Mouse (Mus musculus) MEL (cell line): ENCODE data around the gene Olfr1261. TPM values are rescaled to one million over a fixed set of nuclear protein-coding genes. Genes with fewer than 3 reads are reported as not detected.

ENCODE experiments used
- DNase-seq: peaks from one replicate; pipeline ENCODE4 v3.0.0; 2011; ENCODE audit warnings: low read depth, low spot score
- H3K27ac ChIP-seq: 2 replicates; pipeline ENCODE4 v1.5.1; 2012; ENCODE audit warnings: low read depth, mild to moderate bottlenecking, control low read depth, low read length, moderate library complexity; ENCODE audit not compliant: control insufficient read depth
- H3K27me3 ChIP-seq, 2 experiments: fragments of 150-350 bp in 1 of 2; sonication (generic) in 1 of 2; 2 replicates each; pipeline ENCODE4 v1.6.1; 2012; ENCODE audit warnings: low read length in 2 of 2, mild to moderate bottlenecking in 2 of 2, improper control_type of control experiment in 1 of 2, moderate library complexity in 1 of 2; ENCODE audit not compliant: insufficient read depth in 2 of 2, control insufficient read depth in 1 of 2
- H3K36me3 ChIP-seq, 2 experiments: 2 replicates each; pipeline ENCODE4 v1.6.1; 2012 to 2014; ENCODE audit warnings: low read length in 2 of 2, improper control_type of control experiment in 1 of 2, inconsistent platforms in 1 of 2, mild to moderate bottlenecking in 1 of 2; ENCODE audit not compliant: insufficient read depth in 2 of 2, control insufficient read depth in 1 of 2
- H3K4me1 ChIP-seq, 2 experiments: fragments of 150-350 bp in 1 of 2; sonication (generic) in 1 of 2; 2 replicates each; pipeline ENCODE4 v1.6.1; 2012; ENCODE audit warnings: low read length in 2 of 2, improper control_type of control experiment in 1 of 2, mild to moderate bottlenecking in 1 of 2; ENCODE audit not compliant: insufficient read depth in 2 of 2, control insufficient read depth in 1 of 2
- H3K4me3 ChIP-seq, 2 experiments: fragments of 150-350 bp in 1 of 2; sonication (generic) in 1 of 2; 2 replicates each; pipeline ENCODE4 v1.5.1; 2012; ENCODE audit warnings: low read depth in 2 of 2, low read length in 2 of 2, mild to moderate bottlenecking in 2 of 2, moderate library complexity in 2 of 2, control low read depth in 1 of 2, improper control_type of control experiment in 1 of 2; ENCODE audit not compliant: control insufficient read depth in 1 of 2, insufficient read depth in 1 of 2
- H3K79me2 ChIP-seq: 2 replicates; pipeline ENCODE4 v1.6.1; 2012; ENCODE audit warnings: mild to moderate bottlenecking, low read length, moderate library complexity; ENCODE audit not compliant: control insufficient read depth, poor library complexity, insufficient read depth
- H3K9ac ChIP-seq: 2 replicates; pipeline ENCODE4 v1.6.1; 2012; ENCODE audit warnings: low read depth, mild to moderate bottlenecking, control low read depth, low read length, moderate library complexity; ENCODE audit not compliant: control insufficient read depth, poor library complexity, severe bottlenecking
- H3K9me3 ChIP-seq: fragments of 150-350 bp; sonication (generic); replicated peaks from 2 replicates; pipeline ENCODE4 v1.6.1; 2012; ENCODE audit warnings: mild to moderate bottlenecking, low read length, improper control_type of control experiment, moderate library complexity; ENCODE audit not compliant: insufficient read depth
- BHLHE40 ChIP-seq: IDR thresholded peaks from 2 replicates; pipeline ENCODE4 v1.6.1; 2012; ENCODE audit warnings: low read depth, mild to moderate bottlenecking, inconsistent platforms, low read length, improper control_type of control experiment, borderline replicate concordance
- E2F4 ChIP-seq: IDR thresholded peaks from 2 replicates; pipeline ENCODE4 v1.6.1; 2011; ENCODE audit warnings: low read depth, low read length, improper control_type of control experiment, borderline replicate concordance
- GABPA ChIP-seq: IDR thresholded peaks from 2 replicates; pipeline ENCODE4 v1.6.1; 2012; ENCODE audit warnings: low read depth, mild to moderate bottlenecking, inconsistent platforms, low read length, improper control_type of control experiment, moderate library complexity
- GATA1 ChIP-seq: IDR thresholded peaks from 2 replicates; pipeline ENCODE4 v1.6.1; 2011; ENCODE audit warnings: low read depth, low read length, improper control_type of control experiment
- JUND ChIP-seq: IDR thresholded peaks from 2 replicates; pipeline ENCODE4 v1.6.1; 2011; ENCODE audit warnings: low read depth, mild to moderate bottlenecking, improper control_type of control experiment, low read length
- MAFK ChIP-seq: IDR thresholded peaks from 2 replicates; pipeline ENCODE4 v1.6.1; 2011; ENCODE audit warnings: low read depth, mild to moderate bottlenecking, low read length, improper control_type of control experiment, borderline replicate concordance
- MAZ ChIP-seq: IDR thresholded peaks from 2 replicates; pipeline ENCODE4 v1.6.1; 2012; ENCODE audit warnings: low read depth, mild to moderate bottlenecking, inconsistent platforms, low read length, improper control_type of control experiment
- MXI1 ChIP-seq: IDR thresholded peaks from 2 replicates; pipeline ENCODE4 v1.6.1; 2011; ENCODE audit warnings: mild to moderate bottlenecking, low read depth, low read length, improper control_type of control experiment
- POLR2A ChIP-seq, 2 experiments: IDR thresholded peaks; 2 replicates each; pipeline ENCODE4 v1.6.1; 2011 to 2012; ENCODE audit warnings: low read length in 2 of 2, mild to moderate bottlenecking in 2 of 2, control low read depth in 1 of 2, improper control_type of control experiment in 1 of 2, low read depth in 1 of 2, moderate library complexity in 1 of 2; ENCODE audit not compliant: control insufficient read depth in 1 of 2, insufficient read depth in 1 of 2, poor library complexity in 1 of 2
- POLR2AphosphoS2 ChIP-seq: IDR thresholded peaks from 2 replicates; pipeline ENCODE4 v1.6.1; 2011; ENCODE audit warnings: low read length, improper control_type of control experiment
- POLR2AphosphoS5 ChIP-seq: IDR thresholded peaks from 2 replicates; pipeline ENCODE4 v1.6.1; 2012; ENCODE audit warnings: low read depth, borderline replicate concordance, mild to moderate bottlenecking, inconsistent platforms, low read length, moderate library complexity, mixed read lengths
- RCOR1 ChIP-seq: IDR thresholded peaks from 2 replicates; pipeline ENCODE4 v1.6.1; 2012; ENCODE audit warnings: low read depth, mild to moderate bottlenecking, inconsistent platforms, low read length, improper control_type of control experiment
- SIN3A ChIP-seq: IDR thresholded peaks from 2 replicates; pipeline ENCODE4 v1.6.1; 2012; ENCODE audit warnings: low read length, improper control_type of control experiment, inconsistent platforms
- SMC3 ChIP-seq: IDR thresholded peaks from 2 replicates; pipeline ENCODE4 v1.6.1; 2011; ENCODE audit warnings: low read depth, low read length, improper control_type of control experiment
- TAL1 ChIP-seq: IDR thresholded peaks from 2 replicates; pipeline ENCODE4 v1.6.1; 2012; ENCODE audit warnings: mild to moderate bottlenecking, inconsistent platforms, low read length, moderate library complexity, mixed read lengths
- TBP ChIP-seq: IDR thresholded peaks from 2 replicates; pipeline ENCODE4 v1.8.0; 2011; ENCODE audit warnings: low read depth, low read length, improper control_type of control experiment
- USF2 ChIP-seq, 2 experiments: IDR thresholded peaks; 2 replicates each; pipeline ENCODE4 v1.6.1; 2011 to 2012; ENCODE audit warnings: improper control_type of control experiment in 2 of 2, low read length in 2 of 2, borderline replicate concordance in 1 of 2, inconsistent platforms in 1 of 2, low read depth in 1 of 2, mild to moderate bottlenecking in 1 of 2; ENCODE audit not compliant: insufficient read depth in 1 of 2
- ZKSCAN1 ChIP-seq: IDR thresholded peaks from 2 replicates; pipeline ENCODE4 v1.6.1; 2012; ENCODE audit warnings: low read depth, mild to moderate bottlenecking, inconsistent platforms, low read length, improper control_type of control experiment, moderate library complexity
- polyA plus RNA-seq, 2 experiments: library from polyadenylated mRNA; stranded (reverse) in 1 of 2; unstranded in 1 of 2; fragments of >175 nt in 1 of 2; fragments of >200 nt in 1 of 2; gene quantifications; 2 replicates each; pipeline versions ENCODE4 v1.2.1 to v1.2.4; 2012; ENCODE audit warnings: low replicate concordance in 2 of 2, low read depth in 1 of 2; ENCODE audit not compliant: insufficient read length in 2 of 2, insufficient read depth in 1 of 2, missing spikeins in 1 of 2
- total RNA-seq: library from RNA; depleted of rRNA; stranded (reverse); fragments of 300-350 nt; gene quantifications from 2 replicates; pipeline ENCODE4 v1.2.3, GENCODE M21; 2012

The Olfr1261 gene
- total and polyA plus RNA-seq, 3 experiments, result not detected

DNA sequence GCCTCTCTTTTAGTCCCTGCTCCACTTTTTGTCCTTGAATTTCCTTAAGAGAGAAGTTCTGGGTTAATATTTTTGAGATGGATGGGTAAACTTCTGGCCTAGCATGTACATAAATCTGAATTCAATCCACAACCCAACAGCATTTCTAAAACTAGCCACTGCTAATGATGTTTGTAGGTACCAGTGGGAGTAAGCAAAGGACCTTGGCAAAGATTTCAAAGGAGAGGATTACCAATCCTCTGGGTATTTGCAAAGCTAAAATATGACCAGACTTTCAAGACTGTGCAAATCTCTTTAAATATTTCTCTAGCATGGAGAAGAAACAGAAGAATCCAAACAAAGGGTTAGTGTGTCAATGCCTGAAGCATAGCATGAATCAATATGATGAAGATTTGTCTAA lies 8.8 kb downstream of the Olfr1261 start, which contains the start of gene Olfr1262:
Gene Olfr1262, plus strand, starts transcription at position 301 of the 400 bp plus-strand sequence.
- no peak within 1 kb of the TSS for H3K4me3 ChIP-seq
- H3K79me2 ChIP-seq, result no peaks in the 10 kb centered on the region
- H3K27me3 ChIP-seq, result no peaks in the 10 kb centered on the region
- no peak within 1 kb of the TSS for H3K9ac ChIP-seq
- H3K27ac ChIP-seq, result no peak within 1 kb of the TSS
- no peaks in the 10 kb centered on the region for H3K36me3 ChIP-seq
- no peak for DNase-seq
- no peaks in the 10 kb centered on the region for H3K9me3 ChIP-seq
- TF ChIP-seq MXI1, result no peak
- TF ChIP-seq ZKSCAN1, result no peak
- no peak for TF ChIP-seq MAFK
- TF ChIP-seq RCOR1, result no peak
- TF ChIP-seq TBP, result no peak
- no peak for TF ChIP-seq GABPA
- no peak for TF ChIP-seq JUND
- TF ChIP-seq GATA1, result no peak
- TF ChIP-seq SMC3, result no peak
- no peak for TF ChIP-seq E2F4
- no peak for TF ChIP-seq TAL1
- TF ChIP-seq POLR2AphosphoS5, result no peak
- TF ChIP-seq POLR2A (IDR thresholded peaks at IDR 0.05; ENCODE audit: control insufficient read depth in 1 of 2, insufficient read depth in 1 of 2, low read depth in 1 of 2, low read length in 2 of 2, poor library complexity in 1 of 2), result no peak
- H3K4me1 ChIP-seq, result no peaks in the 10 kb centered on the region

GRCm38 (mm10) chr2:90011831-90012230 lies 20.8 kb downstream of the Olfr1261 start, which contains the start of gene Olfr1263:
Gene Olfr1263 (plus strand): TSS chr2:90012131.
- H3K36me3 ChIP-seq, result no peaks in the 10 kb centered on the region
- H3K79me2 ChIP-seq, result no peaks in the 10 kb centered on the region
- H3K27ac ChIP-seq, result no peak within 1 kb of the TSS
- H3K9me3 ChIP-seq, result no peaks in the 10 kb centered on the region
- no peaks in the 10 kb centered on the region for H3K27me3 ChIP-seq
- no peaks in the 10 kb centered on the region for H3K4me1 ChIP-seq
- no peak within 1 kb of the TSS for H3K4me3 ChIP-seq
- TF ChIP-seq JUND (no peak), USF2 (IDR thresholded peaks at IDR 0.05; ENCODE audit: borderline replicate concordance in 1 of 2, insufficient read depth in 1 of 2, low read depth in 1 of 2, low read length in 2 of 2) (no peak), E2F4 (no peak), POLR2AphosphoS2 (no peak), ZKSCAN1 (no peak), TBP (no peak), MAZ (no peak), SIN3A (no peak), GABPA (no peak), BHLHE40 (no peak), POLR2A (IDR thresholded peaks at IDR 0.05; ENCODE audit: control insufficient read depth in 1 of 2, insufficient read depth in 1 of 2, low read depth in 1 of 2, low read length in 2 of 2, poor library complexity in 1 of 2) (no peak)
- H3K9ac ChIP-seq, result no peak within 1 kb of the TSS
- no peak for DNase-seq
